Mouse (Mus musculus) ES-E14 (cell line): ENCODE results near the gene Vps8.

Source experiments
- CHD2 ChIP-seq: IDR thresholded peaks from 2 replicates; pipeline ENCODE4 v1.6.1; 2014; ENCODE audit warnings: mild to moderate bottlenecking, low read depth, low read length, inconsistent platforms
- HCFC1 ChIP-seq: IDR thresholded peaks from 2 replicates; pipeline ENCODE4 v1.6.1; 2012; ENCODE audit warnings: low read length, inconsistent platforms, borderline replicate concordance; ENCODE audit not compliant: insufficient read depth
- ZC3H11A ChIP-seq: IDR thresholded peaks from 2 replicates; pipeline ENCODE4 v1.6.1; 2012; ENCODE audit warnings: low read depth, mild to moderate bottlenecking, inconsistent platforms, low read length, borderline replicate concordance
- ZNF384 ChIP-seq: IDR thresholded peaks from 2 replicates; pipeline ENCODE4 v1.6.1; 2012; ENCODE audit warnings: low read depth, low read length, inconsistent platforms

- no peak for TF ChIP-seq HCFC1
- no peak for TF ChIP-seq CHD2
- no peak for TF ChIP-seq ZNF384
- TF ChIP-seq ZC3H11A: no peak
These were observed 23.0 kb upstream of the Vps8 start for GRCm38 (mm10) chr16:21399942-21400341.
